Mouse (Mus musculus) heart, adult 18-20 months (tissue): ENCODE results near the gene Nid1. TPM values are rescaled to one million over a fixed set of nuclear protein-coding genes. Genes with fewer than 3 reads are reported as not detected.

ENCODE experiments used
- DNase-seq, 2 experiments: peaks; one replicate each; pipeline ENCODE4 v3.0.0; 2021 to 2022; ENCODE audit warnings: mixed read lengths in 1 of 2
- total RNA-seq, 2 experiments: library from RNA; stranded (reverse); gene quantifications; 2 replicates each; pipeline ENCODE4 v1.2.3; 2021

Nid1 gene
- total RNA-seq, 2 experiments from 2014 or later, result 44.3 to 51.5 TPM

DNA sequence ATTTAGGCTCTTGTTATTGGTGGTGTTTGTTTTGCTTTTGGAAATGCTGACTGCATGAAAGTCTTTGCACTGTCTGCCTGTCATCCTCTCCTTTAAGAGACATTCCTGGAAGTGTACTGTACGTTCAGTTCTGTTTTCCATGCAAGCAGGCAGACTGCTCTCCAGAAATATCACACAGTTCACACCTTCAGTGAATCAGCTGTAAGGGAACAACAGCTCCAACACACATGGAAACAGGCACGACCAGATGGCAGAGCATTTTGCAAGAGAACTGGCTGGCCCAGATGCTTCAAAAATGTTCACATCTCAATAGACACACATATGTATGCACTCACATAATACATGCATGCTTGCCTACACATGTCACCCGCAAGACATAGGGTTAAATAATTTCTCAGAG lies 109.4 kb downstream of the Nid1 start:
- DNase-seq, result no peak

DNA sequence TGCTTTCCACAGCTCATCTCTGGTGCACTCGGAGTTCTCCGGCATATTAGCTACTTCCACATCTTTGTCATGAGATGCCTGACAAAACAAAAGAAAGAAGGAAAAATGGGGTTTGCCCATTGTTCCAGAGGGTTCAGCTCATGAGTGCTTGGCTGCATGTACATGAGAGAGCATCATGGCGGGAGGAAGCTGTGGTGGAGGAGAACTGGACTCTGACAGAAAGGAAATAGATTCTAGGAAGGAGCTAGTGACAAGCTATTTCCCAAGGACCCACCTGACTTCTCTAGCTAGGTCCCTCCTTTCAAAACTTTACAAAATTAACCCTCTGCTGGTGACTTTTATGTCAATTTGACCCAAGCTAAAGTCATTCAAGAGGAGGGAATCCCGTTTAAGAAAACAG lies 110.5 kb downstream of the Nid1 start:
- DNase-seq, result no peak

DNA sequence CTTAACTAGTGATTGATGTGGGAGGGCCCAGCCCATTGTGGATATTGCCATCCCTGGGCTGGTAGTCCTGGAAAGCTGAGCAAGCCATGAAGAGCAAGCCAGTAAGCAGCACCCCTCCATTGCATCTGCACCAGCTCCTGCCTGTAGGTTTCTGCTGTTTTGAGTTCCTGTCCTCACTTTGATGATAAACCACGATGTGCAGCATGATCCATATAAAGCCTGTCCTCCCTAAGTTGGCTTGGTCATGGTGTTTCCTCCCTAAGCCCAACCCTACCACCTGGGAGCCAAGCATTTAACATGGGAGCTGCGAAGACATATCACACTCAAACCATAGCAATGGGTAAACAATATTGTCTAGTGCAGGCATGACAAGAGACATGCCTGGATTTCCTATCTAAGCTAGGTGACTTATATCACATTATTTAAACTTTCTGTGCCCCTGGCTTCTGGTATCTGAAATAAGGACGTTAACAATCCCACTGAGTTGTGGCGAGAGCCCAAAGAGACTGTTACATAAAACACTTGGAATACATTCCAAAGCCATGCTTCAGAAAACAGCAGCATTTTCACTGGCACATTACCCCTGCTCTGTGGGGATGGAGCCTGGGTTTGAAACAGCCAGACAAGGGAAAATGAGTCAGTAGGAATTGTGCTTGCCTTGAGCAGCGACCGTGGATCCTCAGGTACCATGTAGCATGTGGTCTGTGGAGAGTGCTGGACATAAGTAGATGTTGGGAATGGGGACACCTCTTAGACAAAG lies 111.3 kb downstream of the Nid1 start:
- DNase-seq, result no peak

DNA sequence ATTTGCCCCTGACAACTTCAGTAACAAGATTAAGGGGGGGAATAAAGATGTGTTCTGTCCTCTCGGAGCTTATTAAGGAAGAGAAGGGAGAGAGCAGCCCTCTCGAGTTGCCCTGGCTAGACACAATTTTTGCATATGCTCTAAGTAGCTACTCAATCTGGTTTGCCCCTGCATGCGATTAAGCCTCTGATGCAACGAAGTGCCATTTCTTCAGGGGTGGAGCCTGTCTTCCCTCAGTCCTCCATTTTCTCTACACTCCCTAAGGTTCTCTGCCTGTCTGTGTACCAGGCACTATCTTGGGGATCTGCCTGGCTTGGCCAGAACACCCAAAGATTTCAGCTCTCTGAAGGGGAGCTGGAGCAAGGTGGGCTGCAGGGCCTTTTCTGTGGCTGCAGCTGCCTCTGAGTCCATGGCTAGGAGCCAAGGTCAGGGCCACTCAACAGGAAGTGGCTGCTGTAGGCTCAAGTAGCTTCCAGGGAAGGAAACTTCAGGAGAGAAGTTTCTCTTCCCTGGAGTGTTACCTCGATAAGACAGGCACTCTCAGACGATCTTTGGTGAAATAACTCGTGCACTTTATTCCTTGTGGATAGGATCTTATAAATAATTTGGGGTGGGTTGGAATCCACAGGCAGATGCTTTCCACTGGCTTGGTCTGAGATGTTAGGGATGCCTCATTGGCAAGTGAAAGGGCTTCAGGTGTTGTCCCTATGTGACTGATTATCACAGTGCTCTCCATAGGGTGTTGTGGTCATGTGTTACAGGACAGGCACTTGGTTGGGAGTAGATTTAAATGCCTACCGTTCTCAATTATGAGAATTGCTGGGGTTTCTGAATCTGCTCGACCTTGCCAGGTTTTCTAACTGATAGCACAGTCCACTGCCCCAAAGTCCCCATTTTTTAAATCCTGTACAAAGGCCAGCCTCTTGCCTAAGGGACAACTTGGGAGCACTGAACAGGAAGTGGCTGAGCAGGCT lies 112.6 kb downstream of the Nid1 start:
- DNase-seq, result no peak

DNA sequence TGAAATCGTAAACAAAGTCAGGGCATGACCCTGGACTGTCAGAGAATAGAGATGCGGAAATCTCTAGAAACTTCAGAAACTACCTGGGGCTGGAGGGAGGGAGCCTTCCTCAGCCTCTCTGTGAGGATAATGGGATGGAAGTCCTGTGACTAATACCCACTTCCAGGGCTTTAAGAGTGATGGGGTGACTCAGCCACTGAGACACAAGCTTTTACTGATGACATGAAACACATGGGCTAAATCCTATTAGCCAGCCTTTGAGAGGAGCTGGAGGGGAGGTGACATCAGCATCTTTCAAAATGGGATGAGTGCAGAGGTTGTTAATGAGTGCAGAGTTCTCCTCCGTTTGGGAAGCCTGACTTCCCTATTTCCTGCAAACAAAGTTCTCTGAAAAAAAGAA lies 114.7 kb downstream of the Nid1 start:
- no peak for DNase-seq

DNA sequence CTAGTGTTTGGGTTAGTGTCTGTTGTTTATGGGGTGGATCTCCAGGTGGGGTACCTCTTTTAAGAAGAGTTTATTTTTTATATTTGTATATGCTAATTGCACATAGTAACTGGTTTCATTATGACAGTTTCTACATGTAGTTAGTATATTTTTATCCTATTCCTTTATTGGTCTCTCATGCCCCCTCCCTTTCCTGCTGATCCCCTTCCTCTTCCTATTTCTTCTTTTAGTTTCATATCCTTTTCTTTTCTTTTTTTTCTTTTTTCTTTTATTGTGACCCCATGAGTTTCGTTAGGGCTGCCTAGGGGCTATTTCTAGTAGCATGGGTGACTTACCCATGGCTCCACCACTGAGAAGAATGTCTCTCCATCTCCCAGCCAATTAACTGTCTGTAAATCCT lies 116.3 kb downstream of the Nid1 start:
- no peak for DNase-seq

DNA sequence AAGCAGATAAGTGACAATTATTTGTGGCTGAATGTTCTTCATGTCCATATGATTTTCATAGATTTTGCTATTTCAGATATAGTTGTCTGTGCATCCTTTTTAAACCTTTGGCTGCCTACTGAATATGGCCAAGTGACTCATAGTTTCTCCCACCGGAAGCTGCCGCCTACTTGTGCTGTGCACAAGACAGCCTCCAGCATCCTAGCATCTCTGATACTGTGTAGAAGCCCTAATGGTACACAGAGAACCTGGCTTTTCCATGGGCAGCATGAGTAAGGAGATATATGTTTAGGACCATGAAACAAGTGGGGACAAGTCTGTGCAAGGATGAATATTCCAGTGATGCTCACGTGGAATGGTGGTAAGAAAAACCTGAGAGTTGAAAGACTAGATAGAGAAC lies 117.8 kb downstream of the Nid1 start:
- DNase-seq, result no peak

DNA sequence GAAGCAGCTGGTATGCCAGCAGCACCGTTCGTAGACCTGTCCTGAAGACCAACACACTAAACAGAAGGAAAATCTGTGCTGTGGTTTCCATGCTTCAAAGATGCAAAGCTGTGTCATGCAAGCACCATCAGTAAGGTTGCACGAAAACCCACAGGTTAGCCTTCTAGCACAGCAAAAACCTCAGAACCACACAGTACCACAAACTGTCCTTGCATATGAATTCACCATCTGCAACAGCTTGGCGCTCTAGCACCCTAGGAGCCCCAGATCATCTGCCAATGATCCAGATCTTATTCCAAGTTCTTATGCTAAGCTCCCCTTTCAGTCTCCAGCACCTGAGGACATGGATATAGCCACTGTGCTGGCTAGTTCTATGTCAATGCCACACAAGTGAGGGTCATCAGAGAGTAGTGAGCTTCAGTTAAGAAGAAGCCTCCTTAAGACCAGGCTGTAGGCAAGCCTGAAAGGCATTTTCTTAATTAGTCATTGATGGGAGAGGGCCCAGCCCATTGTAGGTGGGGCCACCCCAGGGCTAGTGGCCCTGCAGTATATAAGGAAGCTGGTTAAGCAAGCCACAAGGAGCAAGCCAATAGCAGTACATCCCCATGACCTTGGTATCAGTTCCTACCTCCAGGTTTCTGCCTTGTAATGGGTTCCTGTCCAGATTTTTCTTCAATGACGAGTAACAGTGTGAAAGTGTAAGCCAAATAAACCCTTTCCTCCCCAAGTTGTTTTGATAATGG lies 119.8 kb downstream of the Nid1 start:
- DNase-seq, result no peak

DNA sequence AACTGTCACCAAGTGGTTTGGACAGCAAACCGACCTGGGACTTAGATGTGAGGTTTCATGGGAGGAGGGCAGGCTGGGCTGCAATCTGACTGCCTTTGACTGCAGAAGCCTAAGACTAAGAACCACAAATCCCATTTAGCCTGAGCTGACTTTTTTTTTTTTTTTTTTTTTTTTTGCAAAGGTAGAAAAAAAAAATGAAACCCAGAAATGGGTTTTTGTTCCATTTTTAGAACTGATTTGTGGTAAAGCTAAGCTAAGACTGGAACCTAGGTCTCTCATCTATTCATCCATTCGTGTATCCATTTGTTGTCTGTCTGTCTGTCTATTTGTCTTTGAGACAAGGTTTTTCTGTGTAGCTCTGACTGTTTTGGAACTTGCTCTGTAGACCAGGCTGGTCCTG lies 120.9 kb downstream of the Nid1 start:
- no peak for DNase-seq

DNA sequence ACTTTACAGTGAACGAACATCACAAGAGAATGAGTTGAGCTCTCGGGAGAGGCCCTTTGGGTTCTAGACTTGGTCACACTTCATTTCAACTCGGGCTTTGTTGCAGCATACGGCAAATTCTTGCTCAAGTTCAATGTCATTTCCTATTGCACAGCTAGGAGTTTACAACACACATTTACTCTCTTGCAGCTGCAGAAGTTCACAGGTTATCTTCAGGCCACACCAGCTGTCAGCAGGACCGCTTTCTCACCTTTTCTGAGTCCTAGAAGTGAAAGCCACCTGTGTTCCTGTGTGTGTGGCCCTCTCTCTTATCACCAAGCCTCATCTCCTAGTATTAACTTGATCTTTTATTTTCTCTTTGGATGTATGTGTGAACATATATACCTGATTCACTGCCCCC lies 121.5 kb downstream of the Nid1 start:
- DNase-seq, result no peak

Other genes starting within 250 kb of the Nid1 start
- gene Gpr137b, start 43.5 kb upstream of the Nid1 start, total RNA-seq, result 1 to 10 TPM; 5.1 to 6.7 TPM
- gene Lyst, start 152.8 kb downstream of the Nid1 start, total RNA-seq, result 1 to 10 TPM; 6.0 to 9.7 TPM